Mouse (Mus musculus) liver, adult 2 months (tissue): ENCODE measurements around the gene Lin54. TPM values are rescaled to one million over a fixed set of nuclear protein-coding genes. Genes with fewer than 3 reads are reported as not detected.
A peak's percentile ranks its signal among the peaks of the same experiment; 100 is the strongest.

ENCODE experiments used
- DNase-seq: peaks from one replicate; pipeline ENCODE4 v3.0.0-alpha.2; 2011; ENCODE audit warnings: low read depth, low spot score; ENCODE audit errors: extremely low read depth
- H3K27ac ChIP-seq: fragments of 200-500 bp; replicated peaks from 2 replicates; pipeline ENCODE4 v1.5.1; 2012; ENCODE audit warnings: low read depth, mild to moderate bottlenecking, control low read depth, inconsistent platforms, low read length; ENCODE audit not compliant: insufficient read depth
- H3K27me3 ChIP-seq: fragments of 200-500 bp; 2 replicates; pipeline ENCODE4 v1.6.1; 2012; ENCODE audit warnings: mild to moderate bottlenecking, moderate library complexity, low read length, inconsistent platforms; ENCODE audit not compliant: control insufficient read depth, insufficient read depth
- H3K36me3 ChIP-seq: fragments of 200-500 bp; 2 replicates; pipeline ENCODE4 v1.6.1; 2012; ENCODE audit warnings: low read length, inconsistent platforms; ENCODE audit not compliant: control insufficient read depth, insufficient read depth
- H3K4me1 ChIP-seq: fragments of 200-500 bp; 2 replicates; pipeline ENCODE4 v1.6.1; 2011; ENCODE audit warnings: low read length; ENCODE audit not compliant: control insufficient read depth, insufficient read depth
- H3K4me3 ChIP-seq: fragments of 200-500 bp; 2 replicates; pipeline ENCODE4 v1.5.1; 2011; ENCODE audit warnings: low read depth, mild to moderate bottlenecking, control low read depth, low read length, moderate library complexity; ENCODE audit not compliant: insufficient read depth
- H3K79me2 ChIP-seq: fragments of 200-500 bp; 2 replicates; pipeline ENCODE4 v1.6.1; 2012; ENCODE audit warnings: inconsistent platforms, mild to moderate bottlenecking, low read length, moderate library complexity; ENCODE audit not compliant: control insufficient read depth, insufficient read depth
- H3K9ac ChIP-seq: fragments of 200-500 bp; 2 replicates; pipeline ENCODE4 v1.6.1; 2012; ENCODE audit warnings: low read depth, mild to moderate bottlenecking, control low read depth, inconsistent platforms, low read length
- CTCF ChIP-seq: fragments of 200-500 bp; IDR thresholded peaks from 2 replicates; pipeline ENCODE4 v1.5.1; 2011; ENCODE audit warnings: low read depth, low read length, control low read depth
- POLR2A ChIP-seq: fragments of 200-500 bp; IDR thresholded peaks from 2 replicates; pipeline ENCODE4 v1.6.1; 2011; ENCODE audit warnings: low read length, control low read depth; ENCODE audit not compliant: insufficient read depth; ENCODE audit errors: extremely low read depth
- WGBS: fragments of 180-500 bp; shearing (Covaris S2); methylation state at CpG from one replicate; pipeline ENCODE4 v1.1.7; 2018; 5-methylcytosine and 5-hydroxymethylcytosine counted together
- polyA plus RNA-seq: library from polyadenylated mRNA; depleted of rRNA; stranded (reverse); fragments of >200 nt; gene quantifications from 2 replicates; pipeline ENCODE4 v1.2.3, GENCODE M21; 2012; rRNA removed
- total RNA-seq: library from RNA; depleted of rRNA; stranded (reverse); fragments of >200 nt; gene quantifications from 2 replicates; pipeline ENCODE4 v1.2.3, GENCODE M21; 2014; rRNA removed

The Lin54 gene
- total RNA-seq (5.7 and 6.7 TPM in 2 replicates), polyA plus RNA-seq (2.7 and 3.5 TPM in 2 replicates)

- Histone ChIP-seq H3K4me1 (peaks cover 10% of the 10 kb centered on the region; the same call in 1 of the 2 replicates), H3K36me3 (no peaks in the 10 kb centered on the region), H3K79me2 (peaks cover 4% of the 10 kb centered on the region; the same call in 1 of the 2 replicates), H3K27me3 (no peaks in the 10 kb centered on the region), H3K27ac (no peak within 1 kb of the TSS), H3K4me3 (peak within 1 kb of the TSS; percentile 81), H3K9ac (peak within 1 kb of the TSS; percentile 78)
- whole genome bisulfite sequencing = under 1% methylated on average over 60 of the region's 60 CpGs
- peak; percentile 67 for DNase-seq
- TF ChIP-seq POLR2A (no peak), CTCF (no peak)
These were observed at the start of gene Lin54 for GRCm38 (mm10) chr5:100500458-100500961. Gene Lin54, minus strand, starts transcription at chr5:100500639.

- peaks cover 5% of the 10 kb centered on the region for H3K36me3 ChIP-seq
- H3K4me3 ChIP-seq = no peak overlapping the region
- no peak overlapping the region for H3K27ac ChIP-seq
- 97% methylated on average over 1 of the region's 1 CpGs for WGBS
- no peak overlapping the region for H3K9ac ChIP-seq
- DNase-seq = no peak
- no peaks in the 10 kb centered on the region for H3K79me2 ChIP-seq
- peaks cover 8% of the 10 kb centered on the region for H3K4me1 ChIP-seq
- TF ChIP-seq POLR2A (no peak), CTCF (no peak)
- no peaks in the 10 kb centered on the region for H3K27me3 ChIP-seq
These were observed 49.7 kb upstream of the Lin54 start for GRCm38 (mm10) chr5:100550151-100550550.

- H3K27ac ChIP-seq = no peak overlapping the region
These were observed 48.9 kb upstream of the Lin54 start for GRCm38 (mm10) chr5:100549311-100549710.

GRCm38 (mm10) chr5:100548236-100548635 lies 47.8 kb upstream of the Lin54 start:
- Histone ChIP-seq H3K27ac (peak overlapping the region; percentile 52), H3K36me3 (peaks cover 8% of the 10 kb centered on the region), H3K4me3 (no peak overlapping the region), H3K79me2 (no peaks in the 10 kb centered on the region), H3K9ac (no peak overlapping the region), H3K4me1 (peaks cover 8% of the 10 kb centered on the region), H3K27me3 (no peaks in the 10 kb centered on the region)
- TF ChIP-seq CTCF = no peak
- no peak for TF ChIP-seq POLR2A
- peak; percentile 89 for DNase-seq
- 18% methylated on average over 2 of the region's 2 CpGs for WGBS

More at GRCm38 (mm10) chr5:100549311-100549710, 48.9 kb upstream of the Lin54 start:
- no peaks in the 10 kb centered on the region for H3K79me2 ChIP-seq
- H3K4me1 ChIP-seq = peaks cover 8% of the 10 kb centered on the region
- H3K4me3 ChIP-seq = no peak overlapping the region
- no peaks in the 10 kb centered on the region for H3K27me3 ChIP-seq
- no peak for TF ChIP-seq POLR2A
- no peak for TF ChIP-seq CTCF
- DNase-seq = no peak
- 90% methylated on average over 4 of the region's 4 CpGs for WGBS
- H3K36me3 ChIP-seq = peaks cover 5% of the 10 kb centered on the region
- H3K9ac ChIP-seq = no peak overlapping the region

- H3K79me2 ChIP-seq = no peaks in the 10 kb centered on the region
- no peak overlapping the region for H3K27ac ChIP-seq
- H3K27me3 ChIP-seq = no peaks in the 10 kb centered on the region
- H3K4me1 ChIP-seq = peaks cover 8% of the 10 kb centered on the region
- DNase-seq = no peak
- no peak overlapping the region for H3K9ac ChIP-seq
- peaks cover 14% of the 10 kb centered on the region for H3K36me3 ChIP-seq
- TF ChIP-seq CTCF = peak; percentile 48
- TF ChIP-seq POLR2A = no peak
- H3K4me3 ChIP-seq = no peak overlapping the region
- WGBS = 86% methylated on average over 6 of the region's 6 CpGs
These were observed 46.0 kb upstream of the Lin54 start for GRCm38 (mm10) chr5:100546294-100547080.

GRCm38 (mm10) chr5:100536638-100537037 lies 36.2 kb upstream of the Lin54 start:
- Histone ChIP-seq H3K4me3 (no peak overlapping the region), H3K9ac (no peak overlapping the region), H3K27me3 (no peaks in the 10 kb centered on the region), H3K79me2 (no peaks in the 10 kb centered on the region), H3K27ac (no peak overlapping the region), H3K4me1 (no peaks in the 10 kb centered on the region), H3K36me3 (peaks cover 44% of the 10 kb centered on the region)
- 83% methylated on average over 3 of the region's 3 CpGs for WGBS
- peak; percentile 10 for DNase-seq
- TF ChIP-seq CTCF (peak; percentile 68), POLR2A (no peak)
